Mouse (Mus musculus) neural tube, embryonic 12.5 days (tissue): ENCODE measurements at regions not wholly inside any gene's neighbourhood (a gene's known extent, or its start where the extent isn't known, plus 50 kb on each side); places are given as distances from the start of the nearest gene placed in this dataset.

Experiments
- ATAC-seq: fragments of 200-750 bp; cut with Nextera tagmentation; 2 replicates; pipeline ENCODE4 v1.8.0; 2017; ENCODE audit warnings: low read depth, mild to moderate bottlenecking, moderate TSS enrichment, moderate library complexity; ENCODE audit not compliant: low FRiP score
- H3K27ac ChIP-seq: fragments of 300-500 bp; sonication (generic); 2 replicates; pipeline ENCODE4 v1.5.1; 2016
- H3K27me3 ChIP-seq: fragments of 300-500 bp; sonication (generic); replicated peaks from 2 replicates; pipeline ENCODE4 v1.6.1; 2016; ENCODE audit warnings: mild to moderate bottlenecking
- H3K36me3 ChIP-seq: fragments of 300-500 bp; sonication (generic); 2 replicates; pipeline ENCODE4 v1.6.1; 2016; ENCODE audit warnings: mild to moderate bottlenecking
- H3K4me1 ChIP-seq: fragments of 300-500 bp; sonication (generic); 2 replicates; pipeline ENCODE4 v1.6.1; 2016
- H3K4me2 ChIP-seq: fragments of 300-500 bp; sonication (generic); replicated peaks from 2 replicates; pipeline ENCODE4 v1.6.1; 2016; ENCODE audit warnings: mild to moderate bottlenecking
- H3K4me3 ChIP-seq: fragments of 300-500 bp; sonication (generic); 2 replicates; pipeline ENCODE4 v1.5.1; 2016
- H3K9ac ChIP-seq: fragments of 300-500 bp; sonication (generic); 2 replicates; pipeline ENCODE4 v1.6.1; 2016; ENCODE audit warnings: mild to moderate bottlenecking
- H3K9me3 ChIP-seq: fragments of 300-500 bp; sonication (generic); 2 replicates; pipeline ENCODE4 v1.6.1; 2016; ENCODE audit warnings: mild to moderate bottlenecking
- WGBS: fragments of 180-500 bp; shearing (Covaris S2); methylation state at CpG from one replicate; pipeline ENCODE4 v1.1.7; 2016; 5-methylcytosine and 5-hydroxymethylcytosine counted together

DNA sequence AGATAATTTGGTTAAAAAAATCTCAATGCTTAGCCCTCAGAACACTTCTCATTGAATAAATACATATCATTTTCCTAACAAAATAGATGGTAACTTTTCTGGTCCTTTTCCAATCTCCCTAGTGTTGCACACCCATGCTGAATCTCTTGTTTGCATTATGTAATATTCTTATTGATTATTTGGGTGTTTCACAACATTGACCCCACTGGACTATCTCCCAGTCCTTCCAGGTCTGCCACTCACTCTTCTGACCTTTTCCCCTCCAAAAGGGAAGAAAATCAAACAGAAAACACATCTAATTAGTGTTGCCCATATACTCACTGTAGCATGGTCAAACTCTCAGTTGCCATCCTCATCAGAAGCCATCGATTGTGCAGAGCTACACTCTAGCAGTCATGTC is 305.7 kb downstream of the 9330182O14Rik start:
- H3K9me3 ChIP-seq = no peaks in the 10 kb centered on the region
- H3K9ac ChIP-seq = no peak overlapping the region
- ATAC-seq = no peak
- 88% methylated on average over 1 of the region's 1 CpGs for WGBS
- no peaks in the 10 kb centered on the region for H3K36me3 ChIP-seq
- H3K27me3 ChIP-seq = no peaks in the 10 kb centered on the region
- no peak overlapping the region for H3K27ac ChIP-seq
- H3K4me1 ChIP-seq = no peaks in the 10 kb centered on the region
- no peak overlapping the region for H3K4me2 ChIP-seq
- H3K4me3 ChIP-seq = no peak overlapping the region

DNA sequence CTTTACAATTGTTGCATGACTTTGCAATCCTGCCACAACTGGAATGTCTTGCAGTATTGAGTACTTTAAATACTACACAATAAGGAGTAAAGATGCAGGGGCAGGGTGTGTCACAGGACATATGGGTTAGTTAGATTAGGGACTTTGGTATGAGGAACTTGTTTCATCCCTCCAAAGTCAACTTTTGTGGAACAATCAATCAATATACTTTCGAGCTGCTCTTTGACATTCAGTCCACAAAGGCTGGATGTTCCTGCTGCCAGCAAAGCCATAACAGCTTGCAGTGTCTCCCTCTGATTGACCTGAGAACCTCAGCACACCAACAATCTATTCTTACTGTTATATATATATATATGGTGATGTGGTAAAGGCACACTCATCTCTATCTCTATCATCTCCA is 314.5 kb downstream of the 9330182O14Rik start:
- Histone ChIP-seq H3K4me2 (no peak overlapping the region), H3K4me1 (no peaks in the 10 kb centered on the region), H3K27ac (no peak overlapping the region), H3K4me3 (no peak overlapping the region), H3K9me3 (no peaks in the 10 kb centered on the region), H3K27me3 (no peaks in the 10 kb centered on the region), H3K36me3 (no peaks in the 10 kb centered on the region), H3K9ac (no peak overlapping the region)
- no peak for ATAC-seq
- 85% methylated on average over 1 of the region's 1 CpGs for WGBS

DNA sequence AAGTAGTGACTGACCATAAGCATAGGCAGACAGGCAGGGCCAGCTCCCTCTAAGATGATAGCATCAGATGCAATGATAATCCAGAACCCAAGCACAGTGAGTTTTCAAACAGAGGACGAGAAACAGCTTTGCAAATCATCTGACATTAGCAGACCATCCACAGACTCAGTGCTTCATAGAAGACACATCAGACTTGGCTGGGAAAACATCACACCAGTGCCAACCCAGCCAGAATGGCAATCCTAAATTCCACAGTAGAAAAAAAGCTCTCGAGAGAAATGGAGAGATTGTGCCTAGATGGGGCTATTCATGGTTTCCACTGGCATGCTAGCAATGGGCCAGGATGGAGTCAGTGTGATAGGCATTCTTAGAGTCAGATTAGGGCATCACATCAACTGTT is 319.1 kb downstream of the 9330182O14Rik start:
- H3K4me2 ChIP-seq = no peak overlapping the region

DNA sequence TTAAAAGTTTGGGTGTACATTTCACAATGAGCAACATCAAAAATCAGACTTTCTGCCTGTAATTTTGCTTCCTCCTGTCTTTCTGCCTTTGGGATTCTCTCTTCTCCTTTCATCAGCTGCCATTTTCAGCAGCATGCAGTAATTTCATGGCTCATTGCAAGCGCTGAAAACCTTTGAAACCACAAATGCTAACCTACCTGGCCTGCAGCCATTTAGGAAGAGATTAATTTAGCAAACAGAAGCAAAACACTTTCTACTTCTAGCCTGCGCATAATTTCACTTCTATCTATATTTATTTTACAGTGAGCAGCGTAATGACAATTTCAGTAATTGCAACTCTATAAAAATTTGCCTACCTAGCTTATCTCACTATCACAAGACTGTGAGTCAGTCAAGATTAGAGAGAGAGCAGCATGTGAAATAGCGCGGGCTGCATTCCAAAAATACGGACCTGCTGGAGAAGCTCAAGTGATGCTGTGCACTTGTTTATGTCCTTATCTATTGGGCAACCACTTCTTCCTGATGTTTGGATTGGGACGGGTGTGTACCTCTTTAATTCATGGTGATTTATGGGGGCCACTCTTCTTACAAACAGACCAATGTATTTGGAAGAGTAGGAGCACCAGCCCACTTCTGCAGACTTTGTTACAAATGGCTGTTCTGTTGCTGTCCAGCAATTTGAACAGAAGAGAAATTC is 341.6 kb downstream of the 9330182O14Rik start:
- no peaks in the 10 kb centered on the region for H3K27me3 ChIP-seq
- no peak overlapping the region for H3K27ac ChIP-seq
- 61% methylated on average over 7 of the region's 7 CpGs for WGBS
- no peak overlapping the region for H3K4me3 ChIP-seq
- H3K4me1 ChIP-seq = peaks cover 2% of the 10 kb centered on the region; the same call in 1 of the 2 replicates
- no peaks in the 10 kb centered on the region for H3K36me3 ChIP-seq
- ATAC-seq = peak; percentile 43; the same call in 1 of the 2 replicates
- H3K4me2 ChIP-seq = no peak overlapping the region
- H3K9ac ChIP-seq = no peak overlapping the region
- no peaks in the 10 kb centered on the region for H3K9me3 ChIP-seq

More for the DNA sequence above, 319.1 kb downstream of the 9330182O14Rik start:
- Histone ChIP-seq H3K27me3 (no peaks in the 10 kb centered on the region), H3K36me3 (no peaks in the 10 kb centered on the region), H3K4me1 (no peaks in the 10 kb centered on the region), H3K4me3 (no peak overlapping the region), H3K9me3 (no peaks in the 10 kb centered on the region), H3K27ac (no peak overlapping the region), H3K9ac (no peak overlapping the region)
- ATAC-seq = no peak
- 84% methylated on average over 2 of the region's 2 CpGs for WGBS

DNA sequence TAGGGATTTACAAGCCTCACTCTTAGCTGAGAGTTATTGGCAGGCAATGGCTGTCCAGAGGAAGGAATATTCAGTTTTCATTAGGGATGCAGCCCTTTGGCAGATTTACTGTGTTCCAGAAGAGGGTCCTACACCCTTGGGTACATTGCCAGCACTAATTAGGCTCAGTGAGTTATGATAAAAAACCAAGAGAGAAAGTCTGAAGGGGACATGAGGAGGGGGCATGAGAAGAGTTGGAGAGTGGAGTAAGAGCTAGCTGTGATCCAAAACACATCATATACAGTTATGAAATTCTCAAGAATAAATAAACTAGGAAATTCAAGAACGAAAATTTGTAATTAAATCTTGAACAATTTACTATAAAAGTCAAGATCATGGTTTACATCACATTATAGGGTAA is 346.2 kb downstream of the 9330182O14Rik start:
- H3K4me2 ChIP-seq = no peak overlapping the region
- H3K4me3 ChIP-seq = no peak overlapping the region
- H3K36me3 ChIP-seq = no peaks in the 10 kb centered on the region
- ATAC-seq = peak; percentile 53; the same call in 1 of the 2 replicates
- H3K9me3 ChIP-seq = no peaks in the 10 kb centered on the region
- 64% methylated on average over 1 of the region's 1 CpGs for WGBS
- H3K27me3 ChIP-seq = no peaks in the 10 kb centered on the region
- no peak overlapping the region for H3K27ac ChIP-seq
- no peak overlapping the region for H3K9ac ChIP-seq
- H3K4me1 ChIP-seq = peaks cover 2% of the 10 kb centered on the region; the same call in 1 of the 2 replicates

DNA sequence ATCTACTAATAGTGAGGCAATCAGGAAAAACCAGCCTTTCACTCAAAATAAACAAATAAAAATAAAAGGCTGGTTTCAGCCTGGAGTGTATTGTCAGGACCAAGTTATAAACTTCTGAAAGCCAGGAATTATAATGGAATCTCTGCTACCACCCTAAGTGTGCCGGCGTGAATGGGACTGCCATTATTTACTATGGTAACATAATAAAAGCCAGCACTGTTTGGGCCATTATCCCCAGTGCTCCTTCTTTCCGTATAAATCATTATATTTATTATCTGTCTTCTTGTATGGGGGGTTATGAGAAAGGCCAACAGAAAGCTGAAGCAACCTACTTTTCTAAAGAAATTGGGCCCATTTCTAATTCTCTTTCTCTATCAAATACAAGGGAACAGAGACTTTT is 347.1 kb downstream of the 9330182O14Rik start:
- ATAC-seq = peak; percentile 56; the same call in 1 of the 2 replicates
- Histone ChIP-seq H3K36me3 (no peaks in the 10 kb centered on the region), H3K9me3 (no peaks in the 10 kb centered on the region), H3K27ac (no peak overlapping the region), H3K27me3 (no peaks in the 10 kb centered on the region), H3K9ac (no peak overlapping the region), H3K4me3 (no peak overlapping the region), H3K4me2 (no peak overlapping the region), H3K4me1 (peaks cover 2% of the 10 kb centered on the region; the same call in 1 of the 2 replicates)
- WGBS = 10% methylated on average over 3 of the region's 3 CpGs

DNA sequence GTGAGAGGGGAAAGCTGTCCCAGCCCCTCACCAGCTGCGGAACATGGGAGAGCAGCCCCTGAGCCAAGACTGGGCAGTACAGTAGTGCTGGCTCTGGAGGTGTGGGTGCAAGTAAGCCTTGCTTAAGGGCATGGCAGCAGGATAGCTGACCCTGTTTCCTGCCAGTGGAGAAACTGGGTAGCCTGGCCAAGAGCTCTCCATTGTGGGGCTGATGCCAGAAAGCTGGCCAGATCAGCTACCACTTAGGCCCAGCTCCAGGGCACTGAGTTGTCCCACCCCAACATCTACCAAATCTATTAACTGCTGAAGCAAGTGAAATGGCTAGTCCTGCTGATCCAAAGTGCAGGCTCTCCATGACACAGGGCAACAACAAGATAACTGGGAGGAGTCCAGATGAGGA is 351.8 kb downstream of the 9330182O14Rik start:
- Histone ChIP-seq H3K27ac (no peak overlapping the region), H3K4me1 (no peaks in the 10 kb centered on the region), H3K4me2 (no peak overlapping the region), H3K27me3 (no peaks in the 10 kb centered on the region), H3K4me3 (no peak overlapping the region), H3K9me3 (no peaks in the 10 kb centered on the region), H3K9ac (no peak overlapping the region), H3K36me3 (no peaks in the 10 kb centered on the region)
- WGBS = 95% methylated on average over 1 of the region's 1 CpGs
- no peak for ATAC-seq

DNA sequence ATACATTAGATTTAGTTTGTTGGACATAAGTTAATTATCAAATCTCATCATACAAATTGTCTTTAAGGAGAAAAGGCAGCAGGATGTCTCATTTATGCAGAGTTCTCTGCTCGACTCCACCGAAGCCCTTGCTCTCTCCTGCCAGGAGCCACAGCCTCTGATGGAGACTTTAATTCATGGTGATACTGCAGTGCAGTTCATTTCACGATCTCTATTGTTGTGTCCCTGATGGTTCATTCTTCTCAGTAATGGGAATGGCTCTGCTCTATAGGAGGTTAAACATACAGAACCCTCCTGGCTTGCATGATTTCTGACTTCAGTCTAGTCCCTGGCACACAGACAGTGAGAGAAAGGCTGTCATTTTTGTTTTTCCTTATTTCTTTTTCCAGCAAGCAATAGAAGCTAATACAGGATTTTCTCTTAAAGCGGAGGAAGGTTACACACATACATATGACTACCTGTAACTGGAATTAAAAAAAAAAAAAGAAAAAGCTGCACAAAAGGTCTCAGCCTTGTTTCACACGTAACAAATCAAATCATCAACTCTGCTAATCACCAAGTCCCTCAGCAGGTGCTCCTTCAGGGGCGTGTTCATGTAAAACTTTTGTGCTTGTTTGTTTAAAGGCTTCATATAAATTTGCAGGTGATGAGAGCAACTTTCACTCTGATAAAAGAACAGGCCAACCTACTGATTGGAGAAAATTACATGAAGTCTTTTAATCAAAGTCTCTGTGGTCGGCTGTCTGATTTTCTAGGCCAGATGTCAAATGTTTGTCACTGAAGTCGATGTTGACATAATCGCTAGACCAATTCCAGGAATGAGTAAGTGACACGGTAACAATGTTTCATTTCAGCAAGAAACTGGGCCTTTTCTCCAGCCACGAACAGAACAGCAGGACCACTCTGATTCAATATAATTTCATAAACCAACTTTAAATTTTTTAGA is 367.3 kb downstream of the 9330182O14Rik start:
- no peak overlapping the region for H3K4me3 ChIP-seq
- no peaks in the 10 kb centered on the region for H3K27me3 ChIP-seq
- no peak for ATAC-seq
- no peak overlapping the region for H3K4me2 ChIP-seq
- H3K36me3 ChIP-seq = no peaks in the 10 kb centered on the region
- 47% methylated on average over 11 of the region's 11 CpGs for WGBS
- no peak overlapping the region for H3K9ac ChIP-seq
- no peaks in the 10 kb centered on the region for H3K9me3 ChIP-seq
- no peak overlapping the region for H3K27ac ChIP-seq
- H3K4me1 ChIP-seq = no peaks in the 10 kb centered on the region

DNA sequence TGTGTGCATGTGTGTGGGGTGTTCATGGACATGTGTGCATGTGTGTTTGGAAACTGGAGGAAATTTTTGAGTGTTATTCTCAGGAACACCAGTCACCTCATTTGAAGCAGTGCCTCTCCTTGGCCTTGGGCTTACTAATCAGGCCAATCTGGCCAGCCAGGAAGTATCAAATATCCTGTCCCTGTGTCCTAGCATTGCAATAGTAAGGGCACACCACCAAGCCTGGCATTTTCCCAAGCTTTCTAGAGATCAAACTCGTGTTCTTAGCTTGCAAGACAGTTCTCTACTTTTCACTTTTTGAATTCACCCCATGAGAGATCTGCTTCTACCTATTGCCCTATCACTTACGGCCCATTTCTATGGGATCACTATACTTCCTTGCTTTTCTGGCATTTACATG is 376.7 kb downstream of the 9330182O14Rik start:
- Histone ChIP-seq H3K4me2 (no peak overlapping the region), H3K27ac (no peak overlapping the region), H3K4me3 (no peak overlapping the region), H3K27me3 (no peaks in the 10 kb centered on the region), H3K36me3 (no peaks in the 10 kb centered on the region), H3K9ac (no peak overlapping the region), H3K4me1 (no peaks in the 10 kb centered on the region), H3K9me3 (no peaks in the 10 kb centered on the region)
- 83% methylated on average over 2 of the region's 2 CpGs for WGBS
- ATAC-seq = no peak

DNA sequence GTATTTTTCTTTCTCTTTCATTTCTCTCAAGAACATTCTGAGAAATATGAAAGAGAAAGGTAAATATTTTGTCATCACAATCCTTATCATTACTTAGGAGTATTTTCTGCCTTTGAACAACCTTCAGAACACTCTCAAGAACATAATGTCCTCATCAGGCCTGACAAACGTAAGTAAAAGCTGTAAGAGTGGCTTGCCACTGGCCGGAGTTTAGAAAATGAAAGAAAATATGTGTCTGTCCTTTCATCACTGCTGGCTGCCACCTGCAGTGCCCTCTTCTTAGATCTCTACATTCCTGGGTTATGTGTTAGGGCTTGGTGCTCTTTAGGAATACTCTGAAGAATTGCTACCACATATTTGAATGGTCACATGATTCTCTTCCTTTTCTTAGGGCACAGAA is 390.2 kb downstream of the 9330182O14Rik start:
- no peaks in the 10 kb centered on the region for H3K4me1 ChIP-seq
- no peak overlapping the region for H3K4me2 ChIP-seq
- ATAC-seq = no peak
- 62% methylated on average over 2 of the region's 2 CpGs for WGBS
- no peak overlapping the region for H3K27ac ChIP-seq
- no peak overlapping the region for H3K9ac ChIP-seq
- no peaks in the 10 kb centered on the region for H3K27me3 ChIP-seq
- no peaks in the 10 kb centered on the region for H3K36me3 ChIP-seq
- H3K9me3 ChIP-seq = no peaks in the 10 kb centered on the region
- no peak overlapping the region for H3K4me3 ChIP-seq

DNA sequence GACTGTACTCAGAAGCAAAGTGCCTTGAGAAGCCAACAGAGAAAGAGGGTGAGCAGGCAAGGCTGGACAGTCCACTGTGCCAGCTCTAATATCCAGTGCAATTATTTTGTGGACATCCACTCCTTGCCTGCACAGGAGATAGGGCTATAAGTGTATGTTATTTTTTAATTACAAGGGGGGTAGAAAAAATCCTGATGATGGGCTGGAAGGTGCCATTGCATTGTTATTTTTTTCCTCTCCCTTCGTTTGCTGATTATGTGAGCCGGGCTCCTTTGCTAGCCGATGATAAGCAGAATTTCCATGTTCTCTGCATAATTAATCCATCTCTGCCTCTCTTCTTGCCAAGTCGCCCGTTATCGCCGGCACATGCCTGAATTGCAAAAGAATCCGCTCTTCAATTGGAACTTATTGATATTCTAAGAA is 399.3 kb downstream of the 9330182O14Rik start:
- no peak for ATAC-seq
- Histone ChIP-seq H3K9me3 (no peaks in the 10 kb centered on the region), H3K36me3 (no peaks in the 10 kb centered on the region), H3K4me1 (no peaks in the 10 kb centered on the region), H3K27ac (no peak overlapping the region), H3K9ac (no peak overlapping the region), H3K27me3 (no peaks in the 10 kb centered on the region), H3K4me3 (no peak overlapping the region), H3K4me2 (no peak overlapping the region)
- 80% methylated on average over 8 of the region's 8 CpGs for WGBS

DNA sequence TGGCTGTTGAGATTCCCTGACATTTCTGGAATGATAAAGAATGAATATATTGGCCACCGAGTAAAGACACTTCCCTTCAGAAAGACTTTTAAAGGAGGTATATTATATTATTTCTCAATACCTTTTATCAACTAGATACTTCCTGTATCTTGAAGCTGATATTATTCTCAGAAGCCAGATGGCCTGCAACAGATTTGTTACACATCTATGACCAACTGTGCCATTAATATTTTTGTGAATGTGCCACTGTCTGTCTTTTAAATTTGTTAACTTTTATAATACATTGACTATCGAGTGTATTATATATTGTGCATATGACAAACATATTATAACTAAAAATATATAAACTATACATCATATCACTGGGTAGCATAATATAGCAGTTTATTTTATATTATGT is 427.5 kb downstream of the 9330182O14Rik start:
- Histone ChIP-seq H3K27ac (no peak overlapping the region), H3K4me2 (no peak overlapping the region), H3K4me1 (no peaks in the 10 kb centered on the region; the same call in 1 of the 2 replicates), H3K27me3 (no peaks in the 10 kb centered on the region), H3K4me3 (no peak overlapping the region), H3K36me3 (no peaks in the 10 kb centered on the region), H3K9ac (no peak overlapping the region), H3K9me3 (no peaks in the 10 kb centered on the region)
- no peak for ATAC-seq
- WGBS = 87% methylated on average over 2 of the region's 2 CpGs
